12 mouse cellular contexts compared by ENCODE assay signal in the genomic region with DNA sequence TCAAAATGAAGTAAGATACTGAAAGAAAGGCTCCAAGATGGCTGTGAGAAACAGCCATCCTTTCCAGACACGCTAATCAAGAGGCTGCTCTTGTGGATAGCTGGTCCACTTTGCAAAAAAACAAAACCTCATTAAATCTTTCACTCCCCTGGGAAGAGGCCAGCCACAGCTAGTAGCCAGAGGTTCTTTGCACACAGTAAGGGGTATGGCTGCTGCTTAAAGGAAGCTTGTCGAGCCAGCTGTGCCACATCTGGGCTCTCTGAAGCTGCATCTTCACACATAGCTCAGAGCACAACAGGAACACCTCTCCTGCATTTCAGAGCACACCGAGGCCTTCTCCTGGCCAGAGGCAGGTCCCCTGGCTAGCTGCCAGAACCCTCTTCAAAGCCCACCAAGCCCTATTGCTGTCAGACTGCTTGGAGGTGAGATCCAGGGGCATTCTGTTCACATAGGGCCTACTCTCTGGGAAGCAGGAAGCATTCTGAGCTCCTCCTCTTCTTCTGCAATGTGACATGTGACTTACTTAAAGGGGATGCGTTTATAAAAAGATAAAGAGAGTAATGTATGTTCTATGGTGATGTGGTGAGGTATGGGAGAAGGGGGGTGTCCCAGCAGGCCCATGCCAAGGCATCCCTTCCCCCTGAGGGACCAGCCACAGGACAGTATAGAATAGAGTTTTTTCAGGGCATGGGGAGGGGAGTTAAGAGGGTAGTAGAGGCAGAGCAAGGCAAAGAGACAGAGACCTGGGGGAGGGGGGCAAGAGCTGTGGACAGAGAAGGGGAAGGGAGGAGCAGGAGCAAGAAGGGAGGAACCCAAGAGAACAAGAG.
A peak's percentile ranks its signal among the peaks of the same experiment; 100 is the strongest.
DNase-seq lines count a peak whose midpoint lies in the region; ATAC-seq and TF ChIP-seq lines count a peak whose summit lies in the region.
"Had no signal": no experiment of that assay in that cellular context is flagged by ENCODE, and none has a peak within 500 bp of the region (broad histone marks: within the 10 kb centered on the region; RNA-seq: fewer than 3 reads in every experiment).

No protein-coding gene starts in this region.

- peak; percentile 10 for DNase-seq in kidney, postnatal 0 days (ENCODE audit: low spot score)
- DNase-seq in kidney, adult 11 months = no peak
- DNase-seq in forebrain, embryonic 14.5 days (ENCODE audit: low spot score) = peak; percentile 36
- peak; percentile 26 for DNase-seq in limb, embryonic 11.5 days (ENCODE audit: low spot score)
- DNase-seq in left cerebral cortex, postnatal 25 days (ENCODE audit: low spot score in 2 of 2) = no peak
- no peak for DNase-seq in B cell, adult 2 months
- DNase-seq in lung, adult 2 months = no peak
- DNase-seq: gastrocnemius, adult 2 months; kidney, adult 2 months; layer of hippocampus, adult 9-11 months had no signal

- no peaks in the 10 kb centered on the region for H3K4me1 ChIP-seq in kidney, postnatal 0 days (replicated peaks; ENCODE audit: insufficient read depth, low read length)
- H3K4me1 ChIP-seq in forebrain, embryonic 14.5 days (ENCODE audit: control insufficient read depth, insufficient read depth, low read length) = peaks cover 11% of the 10 kb centered on the region; the same call in 1 of the 2 replicates
- 0 out of 2 replicates have a peak, but pooled peaks cover 3% of the 10 kb centered on the region for H3K4me1 ChIP-seq in limb, embryonic 11.5 days (ENCODE audit: control insufficient read depth, insufficient read depth, low read length)
- H3K4me1 ChIP-seq in neural tube, embryonic 14.5 days (ENCODE audit: control insufficient read depth, insufficient read depth, low read length) = 0 out of 2 replicates have a peak, but pooled peaks cover 3% of the 10 kb centered on the region
- no peaks in the 10 kb centered on the region for H3K4me1 ChIP-seq in lung, adult 2 months (ENCODE audit: control insufficient read depth, insufficient read depth, low read length)

- WGBS in kidney, postnatal 0 days = 20% methylated on average over 4 of the region's 4 CpGs
- WGBS in forebrain, embryonic 14.5 days = 4% methylated on average over 4 of the region's 4 CpGs
- 14% methylated on average over 4 of the region's 4 CpGs for WGBS in limb, embryonic 11.5 days
- WGBS in neural tube, embryonic 14.5 days = 11% methylated on average over 4 of the region's 4 CpGs
- WGBS in lung, adult 2 months = 38% methylated on average over 4 of the region's 4 CpGs

- no peak overlapping the region for H3K9ac ChIP-seq in kidney, postnatal 0 days (ENCODE audit: low read depth, low read length)
- H3K9ac ChIP-seq in forebrain, embryonic 14.5 days (ENCODE audit: low read length) = no peak overlapping the region
- no peak overlapping the region for H3K9ac ChIP-seq in limb, embryonic 11.5 days (ENCODE audit: low read length)
- H3K9ac ChIP-seq in neural tube, embryonic 14.5 days (replicated peaks; ENCODE audit: low read depth, low read length) = no peak overlapping the region

- ATAC-seq in kidney, postnatal 0 days (replicated peaks; ENCODE audit: low FRiP score, low read depth) = 0 out of 2 replicates have a peak, but pooled peaks have one; percentile 7
- peak; percentile 65 for ATAC-seq in forebrain, embryonic 14.5 days
- ATAC-seq in limb, embryonic 11.5 days (ENCODE audit: insufficient number of reproducible peaks, low FRiP score, low TSS enrichment, low read depth) = no peak
- ATAC-seq in neural tube, embryonic 14.5 days (ENCODE audit: low read depth) = peak; percentile 41; the same call in 1 of the 2 replicates

- no peaks in the 10 kb centered on the region for H3K9me3 ChIP-seq in kidney, postnatal 0 days (replicated peaks; ENCODE audit: low read length)
- H3K9me3 ChIP-seq in forebrain, embryonic 14.5 days (replicated peaks; ENCODE audit: control insufficient read depth, low read length) = no peaks in the 10 kb centered on the region
- no peaks in the 10 kb centered on the region for H3K9me3 ChIP-seq in limb, embryonic 11.5 days (ENCODE audit: control insufficient read depth, low read length)
- no peaks in the 10 kb centered on the region for H3K9me3 ChIP-seq in neural tube, embryonic 14.5 days (ENCODE audit: control insufficient read depth, low read length)

- TF ChIP-seq POLR2A in lung, adult 2 months (IDR thresholded peaks at IDR 0.05; ENCODE audit: borderline replicate concordance, extremely low read depth, low read depth, low read length) = no peak

- no peak for TF ChIP-seq CTCF in kidney, postnatal 0 days (IDR thresholded peaks at IDR 0.05; ENCODE audit: low read depth)
- TF ChIP-seq CTCF in lung, adult 2 months (IDR thresholded peaks at IDR 0.05; ENCODE audit: insufficient read depth, low read length) = no peak

- no peaks in the 10 kb centered on the region for H3K27me3 ChIP-seq in kidney, postnatal 0 days (ENCODE audit: insufficient read depth, low read length)
- H3K27me3 ChIP-seq in forebrain, embryonic 14.5 days (replicated peaks; ENCODE audit: control insufficient read depth, insufficient read depth, low read length) = no peaks in the 10 kb centered on the region
- no peaks in the 10 kb centered on the region for H3K27me3 ChIP-seq in limb, embryonic 11.5 days (ENCODE audit: control insufficient read depth, insufficient read depth, low read length)
- no peaks in the 10 kb centered on the region for H3K27me3 ChIP-seq in neural tube, embryonic 14.5 days (ENCODE audit: control insufficient read depth, insufficient read depth, low read length)

- no peaks in the 10 kb centered on the region for H3K36me3 ChIP-seq in kidney, postnatal 0 days (ENCODE audit: insufficient read depth, low read length)
- H3K36me3 ChIP-seq in forebrain, embryonic 14.5 days (ENCODE audit: control insufficient read depth, insufficient read depth, low read length) = no peaks in the 10 kb centered on the region
- H3K36me3 ChIP-seq in limb, embryonic 11.5 days (ENCODE audit: control insufficient read depth, insufficient read depth, low read length) = no peaks in the 10 kb centered on the region
- H3K36me3 ChIP-seq in neural tube, embryonic 14.5 days (ENCODE audit: control insufficient read depth, insufficient read depth, low read length) = no peaks in the 10 kb centered on the region

- no peak overlapping the region for H3K4me2 ChIP-seq in kidney, postnatal 0 days (ENCODE audit: low read length)
- no peak overlapping the region for H3K4me2 ChIP-seq in forebrain, embryonic 14.5 days (ENCODE audit: low read length)
- no peak overlapping the region for H3K4me2 ChIP-seq in limb, embryonic 11.5 days (ENCODE audit: low read depth, severe bottlenecking)
- no peak overlapping the region for H3K4me2 ChIP-seq in neural tube, embryonic 14.5 days (ENCODE audit: low read depth, low read length)

- H3K4me3 ChIP-seq in kidney, postnatal 0 days (replicated peaks; ENCODE audit: low read depth, low read length) = no peak overlapping the region
- no peak overlapping the region for H3K4me3 ChIP-seq in forebrain, embryonic 14.5 days (ENCODE audit: low read depth, low read length)
- no peak overlapping the region for H3K4me3 ChIP-seq in limb, embryonic 11.5 days (ENCODE audit: low read depth, low read length)
- H3K4me3 ChIP-seq in neural tube, embryonic 14.5 days (ENCODE audit: low read depth, low read length) = no peak overlapping the region
- no peak overlapping the region for H3K4me3 ChIP-seq in lung, adult 2 months (replicated peaks; ENCODE audit: extremely low read depth, low read depth, low read length)
- H3K4me3 ChIP-seq: gastrocnemius, adult 2 months had no signal

- no peak overlapping the region for H3K27ac ChIP-seq in kidney, postnatal 0 days
- H3K27ac ChIP-seq in forebrain, embryonic 14.5 days (ENCODE audit: low read depth, low read length) = no peak overlapping the region
- H3K27ac ChIP-seq in limb, embryonic 11.5 days (replicated peaks; ENCODE audit: low read depth, low read length) = no peak overlapping the region
- no peak overlapping the region for H3K27ac ChIP-seq in neural tube, embryonic 14.5 days (ENCODE audit: low read depth, low read length)
- H3K27ac ChIP-seq: gastrocnemius, adult 2 months; macrophage had no signal

- intact Hi-C loops in left cerebral cortex, postnatal 25 days (cut with DNase I) = no loop called here

Comparison
In these comparisons a context has a peak if more than half of its experiments do, and no peak if none do; other contexts are left out.
1. DNase-seq: peak in kidney, postnatal 0 days (single experiment), forebrain, embryonic 14.5 days (single experiment) and limb, embryonic 11.5 days (single experiment); none in kidney, adult 11 months (single experiment), left cerebral cortex, postnatal 25 days (0 of 2), B cell, adult 2 months (0 of 2) and lung, adult 2 months (single experiment).